In the genomic region with DNA sequence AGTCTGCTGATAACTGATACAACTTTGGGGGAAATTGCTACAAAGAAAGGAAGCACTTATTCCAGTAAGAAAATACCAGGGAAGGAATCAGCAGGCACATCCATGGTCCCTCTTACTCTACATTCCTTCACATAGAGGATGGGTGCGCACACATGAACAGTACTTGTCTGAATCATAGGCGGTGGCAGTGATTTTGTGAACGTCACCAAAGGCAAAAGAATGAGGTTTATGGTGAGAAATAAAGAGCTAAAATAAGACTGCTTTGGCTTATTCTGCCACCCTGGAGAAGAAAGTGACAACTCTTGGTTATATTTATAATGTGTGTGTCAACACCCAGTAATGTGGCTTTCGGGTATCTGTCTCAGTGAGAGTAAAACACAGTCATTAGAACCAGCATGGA, we compare ENCODE assay signal across 17 mouse cellular contexts.
"Had no signal": no experiment of that assay in that cellular context is flagged by ENCODE, and none has a peak within 500 bp of the region (broad histone marks: within the 10 kb centered on the region; RNA-seq: fewer than 3 reads in every experiment).

No protein-coding gene starts in this region.

- DNase-seq: gastrocnemius, adult 2 months; gastrocnemius, postnatal 10 days; gastrocnemius, postnatal 25 days; heart, adult 2 months; heart, postnatal 14 days; heart, postnatal 36 days; kidney, adult 18-20 months; kidney, adult 8-10 months; kidney, postnatal 10 days; kidney, postnatal 25 days; kidney, postnatal 4 days; liver; liver, embryonic 13.5 days had no signal

- ATAC-seq: hindbrain, embryonic 16.5 days; inflammation-experienced regulatory T-cells, adult 6 months; intestine, embryonic 15.5 days; intestine, postnatal 0 days had no signal
